Mouse (Mus musculus): ENCODE data around the gene Zfp598. TPM values are rescaled to one million over a fixed set of nuclear protein-coding genes. Genes with fewer than 3 reads are reported as not detected.

Gene Zfp598
- polyA plus RNA-seq, 1 experiment from 2014 or later, result 9.7 TPM

DNA sequence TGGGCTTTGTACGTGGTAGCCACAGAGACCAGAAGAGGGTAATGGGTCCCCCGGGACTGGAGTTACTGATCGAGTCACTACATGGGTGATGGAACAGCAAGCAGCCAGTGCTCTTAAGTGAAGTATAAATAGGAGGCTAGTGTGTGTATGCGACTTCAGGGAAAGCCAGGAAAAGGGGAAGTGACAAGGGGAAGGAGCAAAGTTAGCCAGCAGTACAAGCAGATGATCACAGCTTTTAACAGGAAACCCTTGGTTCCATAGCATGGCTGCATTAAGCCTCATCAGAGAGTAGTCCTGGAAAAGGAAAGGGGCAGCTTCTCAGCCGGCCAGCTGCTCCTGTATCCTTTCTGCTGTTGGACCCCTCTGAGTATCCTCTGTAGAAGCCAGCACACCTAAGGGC is 22.9 kb downstream of the Zfp598 start:
- no peak for ATAC-seq (ENCODE audit: low FRiP score, low TSS enrichment)
- WGBS, result 86% methylated on average over 5 of the region's 5 CpGs
- TF ChIP-seq EP300 (optimal IDR thresholded peaks at IDR 0.05), result no peak
- no peak for TF ChIP-seq CTCF (IDR thresholded peaks at IDR 0.05; ENCODE audit: low read depth)
- Histone ChIP-seq H3K27ac (replicated peaks) (no peak overlapping the region), H3K4me2 (replicated peaks; ENCODE audit: low read depth) (no peak overlapping the region), H3K9me3 (ENCODE audit: control insufficient read depth, low read length) (no peaks in the 10 kb centered on the region), H3K36me3 (ENCODE audit: control insufficient read depth, insufficient read depth, low read length) (no peaks in the 10 kb centered on the region), H3K27me3 (ENCODE audit: control insufficient read depth, insufficient read depth, low read length) (peaks cover 6% of the 10 kb centered on the region), H3K4me1 (replicated peaks; ENCODE audit: control insufficient read depth, insufficient read depth) (peaks cover 12% of the 10 kb centered on the region), H3K4me3 (ENCODE audit: low read depth, low read length) (no peak overlapping the region), H3K9ac (ENCODE audit: low read length) (no peak overlapping the region)
- DNase-seq (ENCODE audit: low spot score), result no peak

DNA sequence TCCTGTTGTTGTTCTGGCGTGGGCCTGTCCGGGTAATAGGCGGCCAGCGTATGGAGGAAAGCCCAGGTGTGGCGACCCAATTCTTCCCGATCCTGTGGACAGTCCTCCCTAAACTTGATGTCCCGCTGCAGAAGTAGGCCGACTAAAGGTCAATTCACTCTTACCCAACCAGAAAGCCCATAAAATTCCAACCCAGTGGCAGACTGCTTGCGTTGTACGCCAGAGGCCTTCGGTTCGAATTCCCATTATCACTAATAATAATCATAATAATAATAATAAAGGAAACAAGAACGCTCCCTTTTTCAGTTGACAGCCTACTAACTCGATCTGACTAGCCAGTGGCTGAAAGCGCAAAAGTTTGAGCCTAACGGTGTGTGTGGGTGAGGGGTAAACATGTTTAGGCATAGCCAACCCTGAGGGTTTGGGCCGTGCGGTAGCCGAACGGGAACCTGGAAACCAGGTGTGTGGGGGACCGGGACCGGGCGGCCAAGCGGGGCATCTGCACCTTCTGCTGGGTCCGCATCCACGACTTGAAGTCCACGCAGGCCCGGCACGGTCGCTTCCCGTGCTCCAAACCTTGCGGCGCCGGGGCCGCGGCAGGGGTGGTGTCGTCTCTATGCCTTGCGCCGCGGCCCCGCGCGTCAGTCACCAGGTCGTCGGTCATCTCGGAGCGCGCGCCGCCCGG is 26.0 kb downstream of the Zfp598 start:
- Histone ChIP-seq H3K4me3 (ENCODE audit: low read depth, low read length) (peak overlapping the region; percentile 80), H3K9me3 (ENCODE audit: control insufficient read depth, low read length) (no peaks in the 10 kb centered on the region), H3K4me1 (replicated peaks; ENCODE audit: control insufficient read depth, insufficient read depth) (peaks cover 5% of the 10 kb centered on the region; the same call in 1 of the 2 replicates), H3K36me3 (ENCODE audit: control insufficient read depth, insufficient read depth, low read length) (peaks cover 3% of the 10 kb centered on the region; the same call in 1 of the 2 replicates), H3K4me2 (replicated peaks; ENCODE audit: low read depth) (peak overlapping the region; percentile 86), H3K9ac (ENCODE audit: low read length) (peak overlapping the region; percentile 77), H3K27ac (replicated peaks) (peak overlapping the region; percentile 81), H3K27me3 (ENCODE audit: control insufficient read depth, insufficient read depth, low read length) (peaks cover 3% of the 10 kb centered on the region; the same call in 1 of the 2 replicates)
- DNase-seq (ENCODE audit: low spot score), result no peak
- 9% methylated on average over 40 of the region's 51 CpGs for WGBS
- peak; percentile 16 for ATAC-seq (ENCODE audit: low FRiP score, low TSS enrichment)
- no peak for TF ChIP-seq CTCF (IDR thresholded peaks at IDR 0.05; ENCODE audit: low read depth)
- TF ChIP-seq EP300 (optimal IDR thresholded peaks at IDR 0.05), result no peak

DNA sequence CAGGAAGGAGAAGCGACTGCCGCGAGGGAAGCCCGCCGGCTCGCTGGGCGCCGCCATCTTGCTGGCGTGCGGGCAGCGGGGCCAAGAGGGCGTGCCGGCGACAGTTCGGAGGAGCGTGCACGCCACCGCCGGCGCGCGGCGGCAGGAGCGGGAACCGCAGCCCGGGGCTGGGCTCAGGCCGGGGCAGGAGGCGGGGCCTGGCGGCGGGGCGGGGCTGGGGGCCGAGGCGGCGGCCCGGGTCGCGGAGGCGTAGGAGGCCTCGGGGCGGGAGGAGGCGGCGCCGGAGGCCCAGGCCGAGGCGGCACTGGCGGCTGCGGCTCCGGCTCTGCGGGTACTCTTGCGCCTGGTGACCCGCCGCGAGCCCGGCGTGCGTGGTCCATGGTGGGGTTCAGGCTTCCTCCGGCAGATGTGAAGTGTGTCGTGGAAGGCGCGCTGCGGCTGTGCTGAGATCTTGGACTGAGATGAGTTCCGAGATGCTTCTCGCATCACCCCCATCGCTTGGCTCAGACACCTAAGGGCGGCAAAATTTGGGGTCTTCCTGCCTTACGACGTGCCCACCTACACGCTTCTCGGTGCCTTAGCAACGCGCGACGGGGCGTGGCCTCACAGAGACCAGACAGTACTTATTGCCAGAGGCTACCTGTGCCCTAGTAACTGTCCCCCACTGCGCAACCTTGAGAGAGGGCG is 26.7 kb downstream of the Zfp598 start, which contains the start of the genes Gfer and Noxo1:
Gene Gfer, minus strand, starts transcription at position 146 of the 687 bp plus-strand sequence.
Gene Noxo1, plus strand, starts transcription at position 224 of the 687 bp plus-strand sequence.
- peaks cover 5% of the 10 kb centered on the region; the same call in 1 of the 2 replicates for H3K4me1 ChIP-seq (replicated peaks; ENCODE audit: control insufficient read depth, insufficient read depth)
- no peaks in the 10 kb centered on the region for H3K27me3 ChIP-seq (ENCODE audit: control insufficient read depth, insufficient read depth, low read length)
- H3K4me3 ChIP-seq (ENCODE audit: low read depth, low read length), result peak within 1 kb of the TSS; percentile 80
- TF ChIP-seq EP300 (optimal IDR thresholded peaks at IDR 0.05) (no peak), CTCF (IDR thresholded peaks at IDR 0.05; ENCODE audit: low read depth) (peak; percentile 44)
- H3K27ac ChIP-seq (replicated peaks), result peak within 1 kb of the TSS; percentile 81
- ATAC-seq (ENCODE audit: low FRiP score, low TSS enrichment) (peak; percentile 89), DNase-seq (ENCODE audit: low spot score) (peak; percentile 95)
- WGBS, result under 1% methylated on average over 66 of the region's 76 CpGs
- no peaks in the 10 kb centered on the region for H3K9me3 ChIP-seq (ENCODE audit: control insufficient read depth, low read length)
- peak within 1 kb of the TSS; percentile 86 for H3K4me2 ChIP-seq (replicated peaks; ENCODE audit: low read depth)
- peaks cover 3% of the 10 kb centered on the region; the same call in 1 of the 2 replicates for H3K36me3 ChIP-seq (ENCODE audit: control insufficient read depth, insufficient read depth, low read length)
- peak within 1 kb of the TSS; percentile 77 for H3K9ac ChIP-seq (ENCODE audit: low read length)

DNA sequence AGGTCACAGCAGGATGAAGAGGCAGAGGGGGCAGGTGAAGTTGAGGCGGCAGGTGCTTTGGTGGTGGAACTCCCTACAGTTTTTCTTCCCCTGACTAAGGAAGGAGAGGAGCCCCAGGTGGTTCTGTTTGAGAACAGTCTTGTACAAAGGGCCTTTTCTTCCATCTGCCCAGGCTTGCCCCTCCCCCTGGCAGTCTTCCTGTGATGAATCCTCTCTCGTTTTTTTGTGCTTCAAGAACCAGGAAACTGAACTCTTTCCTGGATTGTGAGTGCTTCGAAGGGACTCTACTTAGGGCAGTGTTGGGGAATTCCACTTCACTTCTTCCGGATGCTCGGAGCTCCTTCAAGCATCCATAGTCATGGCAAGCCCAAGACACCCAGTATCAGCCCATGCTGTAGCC is 28.5 kb downstream of the Zfp598 start:
- H3K4me1 ChIP-seq (replicated peaks; ENCODE audit: control insufficient read depth, insufficient read depth), result peaks cover 5% of the 10 kb centered on the region; the same call in 1 of the 2 replicates
- DNase-seq (ENCODE audit: low spot score), result peak; percentile 64
- WGBS, result 22% methylated on average over 5 of the region's 5 CpGs
- H3K27ac ChIP-seq (replicated peaks), result peak overlapping the region; percentile 53; the same call in 1 of the 2 replicates
- ATAC-seq (ENCODE audit: low FRiP score, low TSS enrichment), result peak; percentile 22; the same call in 1 of the 2 replicates
- TF ChIP-seq EP300 (optimal IDR thresholded peaks at IDR 0.05) (no peak), CTCF (IDR thresholded peaks at IDR 0.05; ENCODE audit: low read depth) (no peak)
- H3K36me3 ChIP-seq (ENCODE audit: control insufficient read depth, insufficient read depth, low read length), result peaks cover 14% of the 10 kb centered on the region
- H3K9ac ChIP-seq (ENCODE audit: low read length), result no peak overlapping the region
- no peak overlapping the region for H3K4me3 ChIP-seq (ENCODE audit: low read depth, low read length)
- no peaks in the 10 kb centered on the region for H3K9me3 ChIP-seq (ENCODE audit: control insufficient read depth, low read length)
- no peaks in the 10 kb centered on the region for H3K27me3 ChIP-seq (ENCODE audit: control insufficient read depth, insufficient read depth, low read length)
- H3K4me2 ChIP-seq (replicated peaks; ENCODE audit: low read depth), result 0 out of 2 replicates have a peak overlapping the region, but pooled peaks have one; percentile 12

DNA sequence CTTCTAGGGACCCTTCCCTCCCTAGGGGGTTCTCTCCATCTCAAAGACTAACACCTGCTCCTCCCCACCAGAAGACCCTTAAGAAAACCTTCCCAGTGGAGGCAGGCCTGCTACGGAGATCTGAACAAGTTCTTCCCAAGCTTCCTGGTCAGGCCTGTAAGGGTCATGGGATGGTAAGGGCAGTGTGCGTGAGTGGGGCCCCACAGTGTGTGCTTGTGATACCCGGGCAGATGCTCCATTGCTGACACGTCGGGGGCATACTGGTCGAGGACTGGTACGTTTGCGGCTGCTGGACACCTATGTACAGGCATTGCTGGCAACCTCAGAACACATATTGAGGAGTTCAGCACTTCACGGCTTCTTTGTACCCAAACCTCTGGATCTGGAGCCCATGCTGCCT is 29.2 kb downstream of the Zfp598 start:
- TF ChIP-seq EP300 (optimal IDR thresholded peaks at IDR 0.05) (no peak), CTCF (IDR thresholded peaks at IDR 0.05; ENCODE audit: low read depth) (no peak)
- Histone ChIP-seq H3K27me3 (ENCODE audit: control insufficient read depth, insufficient read depth, low read length) (no peaks in the 10 kb centered on the region), H3K36me3 (ENCODE audit: control insufficient read depth, insufficient read depth, low read length) (peaks cover 15% of the 10 kb centered on the region), H3K9ac (ENCODE audit: low read length) (no peak overlapping the region), H3K9me3 (ENCODE audit: control insufficient read depth, low read length) (no peaks in the 10 kb centered on the region), H3K27ac (replicated peaks) (no peak overlapping the region; the same call in 1 of the 2 replicates), H3K4me1 (replicated peaks; ENCODE audit: control insufficient read depth, insufficient read depth) (peaks cover 5% of the 10 kb centered on the region; the same call in 1 of the 2 replicates), H3K4me2 (replicated peaks; ENCODE audit: low read depth) (peak overlapping the region; percentile 12; the same call in 1 of the 2 replicates), H3K4me3 (ENCODE audit: low read depth, low read length) (no peak overlapping the region)
- DNase-seq (ENCODE audit: low spot score) (no peak), ATAC-seq (ENCODE audit: low FRiP score, low TSS enrichment) (no peak)
- 73% methylated on average over 9 of the region's 9 CpGs for WGBS
